Mouse (Mus musculus): ENCODE measurements around the gene Pigu.

Pigu gene

DNA sequence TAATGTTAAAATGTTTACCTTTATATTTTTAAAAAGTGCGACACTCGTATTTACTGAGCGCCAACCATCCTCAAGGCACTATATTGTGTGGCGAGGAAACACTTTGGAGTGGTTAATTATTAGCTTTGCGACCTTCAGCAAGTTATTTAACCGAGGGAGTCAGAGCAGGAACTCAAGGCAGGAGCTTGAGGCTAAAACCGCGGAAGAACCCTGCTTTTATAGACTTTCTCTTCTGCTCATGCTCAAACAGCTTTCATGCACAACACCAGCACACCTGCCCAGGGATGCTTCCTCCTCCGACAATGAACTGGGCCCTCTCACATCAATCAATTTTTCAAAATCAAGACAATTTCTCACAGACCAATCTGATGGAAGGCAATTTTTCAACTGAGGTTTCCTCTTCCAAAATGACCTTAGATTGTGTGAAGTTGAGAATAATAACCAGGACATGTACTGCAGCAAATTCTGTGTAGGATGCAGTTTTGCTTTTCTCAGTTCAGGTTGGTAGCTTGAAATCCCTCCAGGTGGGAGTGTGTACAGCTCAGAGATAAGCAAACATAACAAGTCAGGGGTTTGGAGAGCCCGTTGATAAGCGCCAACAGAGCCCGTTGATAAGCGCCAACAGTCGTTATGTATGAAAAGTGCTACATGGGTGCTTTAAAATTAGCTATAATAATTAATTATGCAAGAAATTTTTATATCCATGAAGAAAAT lies 613 bp upstream of the Pigu start:
- 32% methylated on average over 14 of the region's 14 CpGs for WGBS

DNA sequence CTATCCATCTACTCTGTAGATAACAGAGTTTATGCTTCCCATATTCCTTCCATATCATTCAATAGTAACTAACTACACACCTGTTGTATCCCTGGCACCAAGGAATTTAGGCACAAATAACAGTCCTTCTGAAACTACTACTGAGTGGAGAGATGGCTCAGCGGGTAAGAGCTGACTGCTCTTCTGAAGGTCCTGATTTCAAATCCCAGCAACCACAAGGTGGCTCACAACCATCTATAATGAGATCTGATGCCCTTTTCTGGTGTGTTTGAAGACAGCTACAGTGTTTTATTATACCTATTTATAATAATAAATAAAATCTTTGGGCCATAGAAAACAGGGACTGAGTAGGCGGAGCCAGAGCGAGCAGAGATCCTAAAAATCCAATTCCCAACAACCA lies 2.8 kb downstream of the Pigu start:
- WGBS: 85% methylated on average over 3 of the region's 3 CpGs

DNA sequence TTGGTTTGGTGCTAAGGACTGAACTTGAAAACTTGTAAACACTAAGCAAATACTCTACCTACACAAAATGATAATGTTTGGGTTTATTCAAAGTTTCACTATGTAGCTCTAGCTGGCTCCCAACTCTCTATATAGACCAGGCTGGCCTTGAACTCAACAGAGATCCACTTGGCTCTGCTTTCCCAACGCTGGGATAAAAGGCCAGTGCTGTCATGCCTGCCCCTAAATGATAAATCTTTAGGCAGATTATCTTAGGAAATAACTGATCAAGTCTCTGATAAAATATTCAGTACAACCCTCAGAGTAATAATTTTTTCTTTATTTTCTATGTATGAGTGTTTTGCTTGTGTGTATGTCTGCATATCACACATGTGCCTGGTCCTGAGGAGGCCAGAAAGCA lies 10.6 kb downstream of the Pigu start:
- 93% methylated on average over 1 of the region's 1 CpGs for WGBS

DNA sequence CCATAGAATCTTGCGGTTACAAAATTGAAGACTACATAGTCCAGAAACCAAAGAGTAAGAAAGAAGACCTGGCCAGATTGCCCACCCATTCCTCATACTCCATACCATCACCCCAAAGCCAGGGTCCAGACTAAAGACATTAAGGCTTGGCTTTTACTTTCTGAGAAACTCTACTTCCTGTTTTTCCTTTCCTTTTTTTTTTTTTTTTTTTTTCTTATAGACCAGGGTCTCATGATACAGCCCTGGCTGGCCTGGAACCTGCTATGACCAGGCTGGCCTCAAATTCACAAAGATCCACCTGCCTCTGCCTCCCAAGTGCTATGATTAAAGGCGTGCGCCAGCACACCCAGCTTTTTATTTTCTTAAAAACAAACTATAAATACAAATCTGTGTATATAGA lies 21.0 kb downstream of the Pigu start:
- 83% methylated on average over 3 of the region's 3 CpGs for WGBS

DNA sequence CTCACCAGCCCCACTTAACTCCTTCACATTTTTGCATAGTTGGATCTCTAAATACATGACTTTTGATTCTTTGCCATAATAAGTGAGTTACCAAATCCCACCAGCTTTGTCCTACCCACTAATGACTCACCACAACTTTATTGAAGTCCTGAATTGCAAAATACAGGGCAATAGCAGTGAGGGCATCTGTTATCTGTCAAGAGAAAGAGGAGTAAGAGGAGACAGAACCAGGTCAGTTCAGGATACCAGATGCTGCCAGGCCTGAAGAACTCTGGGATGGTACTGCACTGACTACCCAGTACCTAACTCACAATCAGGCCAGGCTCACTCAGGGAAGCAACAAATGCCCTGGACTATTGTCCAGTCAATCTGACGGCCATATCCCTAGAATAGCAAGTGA lies 22.0 kb downstream of the Pigu start:
- 85% methylated on average over 1 of the region's 1 CpGs for WGBS

DNA sequence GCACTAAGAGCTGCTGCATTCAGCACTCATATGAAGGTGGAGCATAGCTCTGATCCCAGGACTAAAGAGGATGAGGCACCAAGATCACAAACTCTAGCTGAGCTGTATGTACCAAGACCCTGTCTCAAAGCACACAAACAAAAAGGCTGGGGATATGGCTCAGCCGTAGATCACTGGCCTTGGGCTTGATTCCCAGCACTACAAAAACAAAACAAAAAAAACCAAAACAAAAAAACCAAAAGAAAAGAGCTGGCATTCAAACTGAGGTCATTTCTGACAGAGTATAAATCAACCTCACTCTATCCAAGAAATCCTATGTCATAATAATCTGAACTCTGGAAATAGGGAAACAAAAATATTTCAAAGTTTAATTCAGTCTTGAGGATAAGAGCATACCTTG lies 23.8 kb downstream of the Pigu start:
- WGBS: 60% methylated on average over 1 of the region's 1 CpGs

DNA sequence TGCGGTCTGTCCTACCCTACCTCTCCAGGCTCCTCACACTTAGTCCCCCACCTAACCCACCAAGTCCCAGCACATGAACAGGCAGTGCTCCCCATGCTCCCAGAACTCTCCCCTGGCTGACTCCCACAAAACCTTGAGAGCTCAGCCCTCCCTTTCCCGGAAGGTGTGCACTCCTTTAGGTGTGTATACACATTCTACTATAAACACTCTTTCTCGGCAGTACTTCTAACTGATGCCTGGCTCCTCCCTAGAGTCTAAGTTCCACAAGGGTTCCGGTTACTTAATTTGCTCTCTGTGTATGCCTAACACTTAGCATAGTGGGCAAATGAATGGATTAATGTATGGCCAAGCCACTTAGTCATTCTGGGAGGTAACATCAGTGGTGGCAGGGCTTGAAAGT lies 25.9 kb downstream of the Pigu start:
- WGBS: 92% methylated on average over 4 of the region's 4 CpGs

DNA sequence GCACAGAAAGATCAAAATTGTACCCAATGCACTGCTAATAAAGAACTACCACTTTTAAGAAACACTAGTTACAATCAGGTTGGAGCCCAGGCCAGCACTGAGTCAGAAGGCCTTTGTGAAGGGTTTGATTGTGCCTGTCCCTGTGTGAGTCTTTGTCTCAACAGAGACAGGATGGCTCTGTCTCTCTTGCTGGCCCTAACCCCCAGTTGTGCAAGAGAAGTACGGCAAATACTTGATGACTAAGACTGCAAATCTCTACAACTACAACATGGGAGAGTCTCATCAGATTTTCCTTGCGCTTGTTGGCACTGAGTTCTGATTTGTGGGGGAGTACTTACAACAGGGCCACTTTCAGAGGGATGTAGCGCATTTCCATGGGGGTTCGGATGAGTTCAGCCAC lies 26.4 kb downstream of the Pigu start:
- 47% methylated on average over 4 of the region's 4 CpGs for WGBS

DNA sequence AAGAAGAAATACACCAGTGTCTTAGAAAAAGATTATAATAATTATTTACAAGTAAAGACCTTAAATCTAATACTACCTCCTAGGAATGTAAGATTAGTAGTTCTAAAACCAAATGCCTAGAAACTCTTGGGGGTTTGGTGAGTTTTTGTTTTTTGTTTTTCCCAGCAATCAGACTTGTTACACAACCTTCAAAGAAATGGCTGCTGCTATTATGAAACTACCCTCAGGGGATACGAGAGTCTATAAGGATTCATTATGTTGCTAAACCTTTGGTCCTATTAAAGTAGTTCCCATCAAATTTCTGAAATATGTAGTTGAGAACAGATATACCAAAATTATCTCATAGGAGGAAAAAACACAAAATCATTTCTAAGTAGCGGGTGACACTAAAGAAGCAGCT lies 27.5 kb downstream of the Pigu start:
- WGBS: 78% methylated on average over 2 of the region's 2 CpGs

DNA sequence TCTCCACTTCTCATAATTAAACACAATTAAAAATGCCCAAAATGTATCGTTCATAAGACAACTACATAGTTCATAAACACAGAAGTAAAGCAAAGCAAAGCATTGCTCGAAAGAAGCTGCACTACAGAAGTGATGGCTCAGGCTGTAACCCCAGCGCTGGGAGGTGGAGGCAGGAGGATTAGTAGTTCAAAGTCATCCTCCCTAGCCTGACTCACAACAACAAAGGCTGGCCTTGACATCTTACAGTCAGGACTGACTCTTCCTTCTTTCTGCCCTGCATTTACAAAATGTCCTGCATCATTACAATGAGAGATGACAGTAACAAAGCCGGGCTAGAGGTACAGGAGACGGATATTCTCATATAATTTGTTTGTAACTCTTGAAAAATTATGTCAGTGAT lies 29.3 kb downstream of the Pigu start:
- 95% methylated on average over 5 of the region's 5 CpGs for WGBS

DNA sequence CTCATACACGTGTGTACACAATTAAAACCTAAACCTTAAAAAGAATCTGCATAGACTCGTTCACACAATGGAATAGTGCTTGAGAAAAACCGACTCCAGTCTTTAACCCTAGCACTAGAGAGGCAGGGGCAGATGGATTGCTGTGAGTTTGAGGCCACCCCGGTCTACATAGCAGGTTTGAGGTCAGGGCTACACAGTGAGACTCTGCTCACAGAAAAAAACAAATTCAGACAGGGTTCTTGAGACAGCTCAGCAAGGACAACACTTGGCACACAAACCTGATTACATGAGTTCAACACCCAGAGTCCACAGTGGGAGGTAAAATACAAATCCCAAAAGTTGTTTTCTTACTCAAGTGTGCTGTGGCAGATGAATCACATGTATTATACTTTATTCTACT lies 31.2 kb downstream of the Pigu start:
- WGBS: 90% methylated on average over 4 of the region's 4 CpGs

DNA sequence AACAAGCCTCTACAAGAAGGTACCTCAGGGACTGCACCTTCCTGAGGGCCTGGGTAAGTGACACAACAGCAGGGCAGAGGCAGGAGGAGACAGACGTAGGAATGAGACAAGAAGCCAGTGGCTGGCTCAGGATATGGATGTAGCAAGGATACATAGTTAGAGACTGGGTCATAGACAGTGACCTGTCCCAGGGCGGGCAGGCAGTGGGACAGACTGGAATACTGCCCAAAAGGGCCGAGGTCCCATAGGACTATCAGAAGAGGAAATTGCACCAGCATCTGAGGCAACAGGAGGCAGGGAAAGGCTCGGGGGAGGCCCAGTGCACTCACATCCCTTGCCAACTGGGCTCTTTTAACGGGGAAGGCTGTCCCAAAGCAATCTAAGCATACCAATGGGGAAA lies 36.6 kb downstream of the Pigu start:
- WGBS: 69% methylated on average over 5 of the region's 5 CpGs

DNA sequence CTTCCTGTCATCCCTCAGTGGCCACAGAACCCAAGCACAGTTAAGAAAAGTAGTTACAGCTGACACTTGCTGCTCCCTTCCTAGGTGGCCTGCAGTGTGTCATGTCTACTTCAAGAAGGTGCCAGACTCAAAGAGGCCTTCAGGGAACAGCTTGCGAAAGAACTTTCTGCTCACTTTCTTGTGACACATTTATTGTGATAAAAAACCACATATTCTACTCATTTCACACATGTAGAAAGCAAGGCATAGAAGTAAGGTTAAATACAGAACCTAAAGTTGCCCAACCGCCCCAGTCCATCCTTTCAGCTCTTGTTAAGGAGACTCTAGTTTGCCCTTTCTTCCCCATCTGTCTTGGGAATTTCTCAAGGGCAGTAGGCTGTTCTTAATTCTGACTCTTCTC lies 38.6 kb downstream of the Pigu start:
- 87% methylated on average over 2 of the region's 2 CpGs for WGBS

DNA sequence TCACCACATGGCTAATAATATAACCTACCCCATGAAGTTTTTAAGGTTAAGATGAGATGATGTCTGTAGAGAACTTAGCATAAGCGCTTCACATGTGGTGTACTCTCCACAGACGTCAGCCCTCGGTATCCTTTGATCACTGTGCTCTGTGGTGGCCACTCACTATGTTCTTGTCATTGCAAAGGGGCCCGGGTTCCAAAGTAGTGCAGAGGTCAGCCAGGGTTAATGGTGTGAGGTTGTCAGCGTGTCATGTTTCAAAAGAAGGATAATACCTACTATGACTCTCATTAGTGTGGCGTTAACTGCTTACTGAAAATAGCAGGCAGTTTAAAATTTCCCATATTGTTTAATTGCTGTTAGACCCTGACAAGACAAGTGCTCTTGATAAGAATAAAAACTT lies 43.6 kb downstream of the Pigu start:
- WGBS: 80% methylated on average over 6 of the region's 6 CpGs

DNA sequence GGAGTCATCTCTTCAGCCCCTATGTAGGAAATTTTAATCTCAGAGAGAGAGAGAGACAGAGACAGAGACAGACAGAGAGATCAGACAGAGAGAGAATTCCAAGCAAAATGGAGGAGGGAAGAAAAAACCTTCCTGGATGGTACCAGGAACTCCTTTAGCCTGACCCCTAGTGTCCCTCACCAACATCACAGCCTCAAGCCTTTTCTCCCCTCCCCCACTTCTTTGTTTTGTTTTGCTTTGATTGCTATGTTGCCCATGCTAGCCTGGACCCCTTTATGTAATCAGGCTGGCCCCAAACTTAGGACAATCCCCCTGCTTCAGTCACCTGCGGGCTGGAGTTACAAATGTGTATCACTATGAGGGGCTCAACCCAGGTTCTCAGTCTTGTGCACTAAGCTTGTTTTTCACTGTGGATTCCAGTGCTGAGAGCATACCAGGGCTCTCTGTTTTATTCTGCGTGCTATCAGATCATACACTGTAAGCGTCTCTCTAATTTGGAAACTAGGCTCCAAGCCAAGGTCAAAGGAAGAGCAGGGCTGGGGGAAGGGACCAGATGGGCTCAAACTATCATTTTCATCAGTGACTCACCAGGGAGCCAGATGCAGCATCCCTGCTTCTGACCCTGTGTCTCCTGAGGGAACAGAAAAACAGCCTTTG lies 48.2 kb downstream of the Pigu start:
- 46% methylated on average over 3 of the region's 3 CpGs for WGBS

DNA sequence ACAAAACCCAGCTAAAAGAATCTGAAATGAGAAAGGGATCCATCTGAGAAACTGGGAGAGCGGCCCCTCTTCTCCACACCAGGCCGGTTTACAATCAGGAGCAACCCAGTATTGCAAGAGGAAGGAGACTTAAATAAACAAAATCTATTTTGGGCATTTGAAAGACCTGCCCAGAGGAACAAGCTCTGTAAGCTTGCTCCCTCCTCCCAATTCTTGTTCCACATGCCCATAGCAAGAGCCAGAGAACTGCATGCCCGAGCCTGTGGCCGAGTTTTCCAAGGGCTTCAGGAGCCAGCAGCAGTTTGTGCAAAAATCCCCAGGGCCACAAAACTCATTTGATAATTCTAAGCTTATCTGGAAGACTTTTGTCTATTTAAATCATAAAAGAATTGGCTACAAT lies 57.7 kb downstream of the Pigu start:
- WGBS: 52% methylated on average over 4 of the region's 4 CpGs

DNA sequence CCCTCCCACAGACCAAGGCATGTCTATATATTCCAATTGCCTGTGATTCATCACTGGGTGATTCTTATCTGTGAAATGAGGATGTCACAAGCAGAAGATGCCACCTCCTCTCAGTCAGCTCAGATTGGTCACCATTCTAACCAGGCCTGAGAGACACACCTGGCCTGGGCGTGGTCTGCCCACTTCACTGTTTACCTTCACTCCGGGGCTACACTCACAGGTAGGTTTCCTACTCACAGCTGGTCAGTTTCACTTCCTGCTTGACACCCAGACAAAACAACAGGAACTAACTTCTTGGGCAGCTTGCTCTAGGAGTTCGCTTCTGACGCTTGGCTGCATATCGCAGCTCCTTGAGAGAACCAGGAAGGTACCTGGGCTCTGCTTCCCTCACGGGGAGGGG lies 61.8 kb downstream of the Pigu start:
- 93% methylated on average over 6 of the region's 6 CpGs for WGBS

DNA sequence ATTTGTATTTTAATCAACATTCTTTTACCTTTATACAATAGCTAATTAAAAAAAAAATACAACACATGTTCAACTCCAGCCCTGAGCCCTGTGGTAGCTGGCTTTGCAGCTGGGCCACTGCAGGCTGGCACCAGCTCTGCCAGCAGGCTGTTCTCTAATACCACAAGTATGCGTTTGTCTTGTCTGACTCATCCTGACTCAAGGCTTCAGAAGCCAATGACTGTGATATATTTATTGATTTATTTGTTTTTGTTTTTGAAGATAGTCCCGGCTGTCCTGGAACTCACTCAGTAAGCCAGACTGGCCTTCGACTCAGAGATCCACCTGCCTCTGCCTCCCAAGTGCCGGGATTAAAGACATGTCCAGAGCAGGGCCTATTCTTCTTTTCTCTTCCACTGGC lies 63.3 kb downstream of the Pigu start:
- WGBS: 77% methylated on average over 4 of the region's 4 CpGs

DNA sequence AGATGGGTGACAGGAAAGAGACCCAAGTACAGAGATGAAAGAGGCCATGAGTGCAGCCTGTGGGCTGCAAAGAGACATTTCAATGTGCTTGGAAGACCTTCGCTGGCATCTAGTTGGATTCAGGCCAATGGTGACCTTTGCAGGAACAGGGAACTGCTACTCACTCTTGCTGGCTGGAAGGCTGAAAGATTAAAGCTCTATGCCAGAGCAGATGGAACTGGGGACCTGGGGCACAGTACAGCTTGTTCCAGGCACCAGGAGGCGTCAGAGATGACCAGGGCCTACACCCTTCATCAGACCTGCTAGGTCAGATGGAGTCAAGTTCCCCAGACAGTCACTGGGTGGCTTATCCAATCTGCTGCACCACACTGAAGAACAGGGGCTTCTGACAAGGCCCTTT lies 63.8 kb downstream of the Pigu start:
- WGBS: 71% methylated on average over 2 of the region's 2 CpGs

DNA sequence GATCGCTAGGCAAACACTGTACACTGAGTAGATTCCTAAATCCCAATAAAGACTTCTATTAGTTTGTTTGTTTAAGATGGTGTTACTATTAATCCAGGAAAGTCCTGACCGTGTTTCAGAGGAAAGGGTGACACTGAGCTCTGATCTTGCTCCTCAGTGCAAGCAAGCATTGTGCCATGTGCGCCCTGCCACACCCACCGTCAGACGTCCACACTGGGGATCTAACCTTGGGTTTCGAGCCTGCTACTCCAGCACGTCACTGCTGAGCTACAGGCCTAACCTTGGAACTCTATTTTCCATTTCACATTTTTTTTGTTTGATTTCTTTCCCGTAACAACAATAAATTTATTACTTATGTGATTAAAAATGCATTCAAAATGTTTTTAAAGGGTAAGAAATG lies 67.2 kb downstream of the Pigu start:
- WGBS: 92% methylated on average over 8 of the region's 8 CpGs

DNA sequence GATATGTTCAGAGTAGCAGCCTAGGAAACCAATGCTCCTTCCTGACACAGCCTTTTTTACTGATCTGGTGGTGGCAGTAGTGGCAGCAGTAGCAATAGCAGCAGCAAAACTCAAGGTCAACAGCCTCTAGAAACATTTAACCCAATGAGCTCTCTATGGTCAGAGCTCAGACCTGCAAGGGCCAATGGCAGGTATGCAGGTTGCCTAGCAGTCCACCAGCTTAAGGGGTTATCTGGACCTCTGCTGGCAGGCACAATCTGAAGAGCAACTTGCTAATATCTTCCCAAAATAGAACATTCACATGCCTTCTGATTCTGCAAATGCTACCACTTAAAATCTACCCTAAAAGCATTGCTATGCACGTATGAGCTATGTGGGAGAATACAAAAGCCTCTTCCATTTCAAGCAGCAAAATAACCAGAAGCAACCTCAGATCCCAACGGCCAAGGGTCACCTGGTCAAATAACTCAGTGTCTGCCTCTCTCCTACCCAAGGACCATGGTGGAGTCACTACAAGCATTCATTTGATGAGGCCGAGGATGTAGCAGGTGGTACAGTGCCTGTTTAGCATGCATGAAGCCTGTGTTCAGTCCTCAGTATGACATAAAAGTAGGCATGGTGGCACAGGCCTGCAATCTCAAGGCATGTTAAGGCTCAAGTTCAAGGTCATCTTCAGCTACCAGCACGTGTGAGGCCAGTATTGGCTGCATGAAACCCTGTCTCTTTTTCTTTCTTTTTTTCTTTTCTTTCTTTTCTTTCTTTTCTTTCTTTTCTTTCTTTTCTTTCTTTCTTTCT lies 69.6 kb downstream of the Pigu start:
- 76% methylated on average over 4 of the region's 4 CpGs for WGBS

DNA sequence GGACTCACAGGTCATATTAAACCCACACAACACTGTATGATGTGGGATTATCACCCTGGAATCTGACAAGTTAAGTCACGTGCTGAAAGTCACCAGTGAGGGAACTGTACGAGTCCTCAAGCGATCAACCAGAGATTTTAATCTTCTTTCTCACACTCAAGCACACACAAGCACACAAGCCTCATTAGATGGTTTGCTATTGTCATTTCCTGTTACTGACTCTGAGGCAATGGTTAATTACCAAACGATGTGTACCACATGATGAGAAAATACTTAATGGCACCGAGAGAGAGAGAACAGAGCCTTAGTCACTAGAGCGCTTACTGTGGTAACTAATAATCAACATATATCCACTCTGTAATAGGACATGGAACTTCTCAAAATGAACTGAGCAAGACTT lies 71.5 kb downstream of the Pigu start:
- WGBS: 83% methylated on average over 6 of the region's 6 CpGs

DNA sequence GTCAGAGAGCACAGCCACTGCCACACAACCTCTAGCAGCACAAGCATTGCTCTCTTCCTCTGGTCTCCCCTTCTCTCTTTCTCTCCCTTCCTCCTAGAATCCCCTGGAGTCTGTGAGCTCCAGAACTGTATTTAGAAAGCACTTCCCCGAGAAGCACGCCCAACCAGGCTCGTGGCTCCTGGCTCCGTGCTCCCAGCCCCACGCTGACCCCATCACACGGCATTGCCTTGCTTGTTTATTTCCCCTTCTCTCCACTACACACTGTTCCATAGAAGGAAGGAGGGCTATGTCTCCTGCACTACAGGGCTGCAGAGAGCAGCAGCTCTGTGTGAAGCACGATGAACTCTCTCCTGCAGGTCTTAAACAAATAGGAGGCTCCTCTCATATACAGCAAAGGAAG lies 72.6 kb downstream of the Pigu start:
- WGBS: 70% methylated on average over 7 of the region's 7 CpGs
